Mouse (Mus musculus) MEL (cell line): ENCODE measurements around the gene Ldb1. TPM values are rescaled to one million over a fixed set of nuclear protein-coding genes. Genes with fewer than 3 reads are reported as not detected.
A peak's percentile ranks its signal among the peaks of the same experiment; 100 is the strongest.

Experiments
- DNase-seq: peaks from one replicate; pipeline ENCODE4 v3.0.0; 2011; ENCODE audit warnings: low read depth, low spot score
- H3K27ac ChIP-seq: 2 replicates; pipeline ENCODE4 v1.5.1; 2012; ENCODE audit warnings: low read depth, mild to moderate bottlenecking, control low read depth, low read length, moderate library complexity; ENCODE audit not compliant: control insufficient read depth
- H3K27me3 ChIP-seq, 2 experiments: fragments of 150-350 bp in 1 of 2; sonication (generic) in 1 of 2; 2 replicates each; pipeline ENCODE4 v1.6.1; 2012; ENCODE audit warnings: low read length in 2 of 2, mild to moderate bottlenecking in 2 of 2, improper control_type of control experiment in 1 of 2, moderate library complexity in 1 of 2; ENCODE audit not compliant: insufficient read depth in 2 of 2, control insufficient read depth in 1 of 2
- H3K36me3 ChIP-seq, 2 experiments: 2 replicates each; pipeline ENCODE4 v1.6.1; 2012 to 2014; ENCODE audit warnings: low read length in 2 of 2, improper control_type of control experiment in 1 of 2, inconsistent platforms in 1 of 2, mild to moderate bottlenecking in 1 of 2; ENCODE audit not compliant: insufficient read depth in 2 of 2, control insufficient read depth in 1 of 2
- H3K4me1 ChIP-seq, 2 experiments: fragments of 150-350 bp in 1 of 2; sonication (generic) in 1 of 2; 2 replicates each; pipeline ENCODE4 v1.6.1; 2012; ENCODE audit warnings: low read length in 2 of 2, improper control_type of control experiment in 1 of 2, mild to moderate bottlenecking in 1 of 2; ENCODE audit not compliant: insufficient read depth in 2 of 2, control insufficient read depth in 1 of 2
- H3K4me3 ChIP-seq, 2 experiments: fragments of 150-350 bp in 1 of 2; sonication (generic) in 1 of 2; 2 replicates each; pipeline ENCODE4 v1.5.1; 2012; ENCODE audit warnings: low read depth in 2 of 2, low read length in 2 of 2, mild to moderate bottlenecking in 2 of 2, moderate library complexity in 2 of 2, control low read depth in 1 of 2, improper control_type of control experiment in 1 of 2; ENCODE audit not compliant: control insufficient read depth in 1 of 2, insufficient read depth in 1 of 2
- H3K79me2 ChIP-seq: 2 replicates; pipeline ENCODE4 v1.6.1; 2012; ENCODE audit warnings: mild to moderate bottlenecking, low read length, moderate library complexity; ENCODE audit not compliant: control insufficient read depth, poor library complexity, insufficient read depth
- H3K9ac ChIP-seq: 2 replicates; pipeline ENCODE4 v1.6.1; 2012; ENCODE audit warnings: low read depth, mild to moderate bottlenecking, control low read depth, low read length, moderate library complexity; ENCODE audit not compliant: control insufficient read depth, poor library complexity, severe bottlenecking
- H3K9me3 ChIP-seq: fragments of 150-350 bp; sonication (generic); replicated peaks from 2 replicates; pipeline ENCODE4 v1.6.1; 2012; ENCODE audit warnings: mild to moderate bottlenecking, low read length, improper control_type of control experiment, moderate library complexity; ENCODE audit not compliant: insufficient read depth
- CHD1 ChIP-seq: IDR thresholded peaks from 2 replicates; pipeline ENCODE4 v1.6.1; 2012; ENCODE audit warnings: low read depth, mild to moderate bottlenecking, inconsistent platforms, low read length, improper control_type of control experiment
- CHD2 ChIP-seq: IDR thresholded peaks from 2 replicates; pipeline ENCODE4 v1.6.1; 2011; ENCODE audit warnings: low read length, improper control_type of control experiment
- CTCF ChIP-seq, 3 experiments: IDR thresholded peaks in 2 of 3; conservative IDR thresholded peaks in 1 of 3; 2 replicates each; pipeline ENCODE4 v1.5.1; 2011 to 2012; ENCODE audit warnings: low read length in 3 of 3, low read depth in 2 of 3, mild to moderate bottlenecking in 2 of 3, improper control_type of control experiment in 1 of 3, inconsistent platforms in 1 of 3, mixed read lengths in 1 of 3, moderate library complexity in 1 of 3; ENCODE audit not compliant: control insufficient read depth in 1 of 3, insufficient read depth in 1 of 3, poor library complexity in 1 of 3, severe bottlenecking in 1 of 3
- E2F4 ChIP-seq: IDR thresholded peaks from 2 replicates; pipeline ENCODE4 v1.6.1; 2011; ENCODE audit warnings: low read depth, low read length, improper control_type of control experiment, borderline replicate concordance
- ELF1 ChIP-seq: IDR thresholded peaks from 2 replicates; pipeline ENCODE4 v1.6.1; 2014; ENCODE audit warnings: low read depth, mild to moderate bottlenecking, inconsistent platforms, low read length, improper control_type of control experiment, moderate library complexity
- EP300 ChIP-seq, 2 experiments: IDR thresholded peaks; 2 replicates each; pipeline ENCODE4 v1.6.1; 2011; ENCODE audit warnings: improper control_type of control experiment in 2 of 2, low read length in 2 of 2, low read depth in 1 of 2, mild to moderate bottlenecking in 1 of 2
- GABPA ChIP-seq: IDR thresholded peaks from 2 replicates; pipeline ENCODE4 v1.6.1; 2012; ENCODE audit warnings: low read depth, mild to moderate bottlenecking, inconsistent platforms, low read length, improper control_type of control experiment, moderate library complexity
- GATA1 ChIP-seq: IDR thresholded peaks from 2 replicates; pipeline ENCODE4 v1.6.1; 2011; ENCODE audit warnings: low read depth, low read length, improper control_type of control experiment
- HCFC1 ChIP-seq: IDR thresholded peaks from 2 replicates; pipeline ENCODE4 v1.6.1; 2012; ENCODE audit warnings: low read depth, mild to moderate bottlenecking, inconsistent platforms, low read length, improper control_type of control experiment, moderate library complexity
- KAT2A ChIP-seq: conservative IDR thresholded peaks from 2 replicates; pipeline ENCODE4 v1.6.1; 2012; ENCODE audit warnings: low read depth, low read length, improper control_type of control experiment, inconsistent platforms
- MAFK ChIP-seq: IDR thresholded peaks from 2 replicates; pipeline ENCODE4 v1.6.1; 2011; ENCODE audit warnings: low read depth, mild to moderate bottlenecking, low read length, improper control_type of control experiment, borderline replicate concordance
- MAZ ChIP-seq: IDR thresholded peaks from 2 replicates; pipeline ENCODE4 v1.6.1; 2012; ENCODE audit warnings: low read depth, mild to moderate bottlenecking, inconsistent platforms, low read length, improper control_type of control experiment
- MEF2A ChIP-seq: IDR thresholded peaks from 2 replicates; pipeline ENCODE4 v1.6.1; 2014; ENCODE audit warnings: low read depth, mild to moderate bottlenecking, inconsistent platforms, low read length, improper control_type of control experiment; ENCODE audit not compliant: poor library complexity, insufficient replicate concordance, severe bottlenecking; ENCODE audit errors: extremely low read depth
- MXI1 ChIP-seq: IDR thresholded peaks from 2 replicates; pipeline ENCODE4 v1.6.1; 2011; ENCODE audit warnings: mild to moderate bottlenecking, low read depth, low read length, improper control_type of control experiment
- MYB ChIP-seq: IDR thresholded peaks from 2 replicates; pipeline ENCODE4 v1.6.1; 2011; ENCODE audit warnings: mild to moderate bottlenecking, low read depth, low read length, improper control_type of control experiment
- MYC ChIP-seq: IDR thresholded peaks from 2 replicates; pipeline ENCODE4 v1.6.1; 2011; ENCODE audit warnings: low read depth, mild to moderate bottlenecking, low read length, improper control_type of control experiment, moderate library complexity
- NRF1 ChIP-seq: IDR thresholded peaks from 2 replicates; pipeline ENCODE4 v1.6.1; 2014; ENCODE audit warnings: low read depth, mild to moderate bottlenecking, inconsistent platforms, low read length, improper control_type of control experiment, moderate library complexity; ENCODE audit not compliant: poor library complexity, insufficient read depth, severe bottlenecking
- POLR2A ChIP-seq, 2 experiments: IDR thresholded peaks; 2 replicates each; pipeline ENCODE4 v1.6.1; 2011 to 2012; ENCODE audit warnings: low read length in 2 of 2, mild to moderate bottlenecking in 2 of 2, control low read depth in 1 of 2, improper control_type of control experiment in 1 of 2, low read depth in 1 of 2, moderate library complexity in 1 of 2; ENCODE audit not compliant: control insufficient read depth in 1 of 2, insufficient read depth in 1 of 2, poor library complexity in 1 of 2
- POLR2AphosphoS2 ChIP-seq: IDR thresholded peaks from 2 replicates; pipeline ENCODE4 v1.6.1; 2011; ENCODE audit warnings: low read length, improper control_type of control experiment
- POLR2AphosphoS5 ChIP-seq: IDR thresholded peaks from 2 replicates; pipeline ENCODE4 v1.6.1; 2012; ENCODE audit warnings: low read depth, borderline replicate concordance, mild to moderate bottlenecking, inconsistent platforms, low read length, moderate library complexity, mixed read lengths
- RAD21 ChIP-seq: IDR thresholded peaks from 2 replicates; pipeline ENCODE4 v1.6.1; 2011; ENCODE audit warnings: mild to moderate bottlenecking, low read depth, low read length, improper control_type of control experiment
- RCOR1 ChIP-seq: IDR thresholded peaks from 2 replicates; pipeline ENCODE4 v1.6.1; 2012; ENCODE audit warnings: low read depth, mild to moderate bottlenecking, inconsistent platforms, low read length, improper control_type of control experiment
- SMC3 ChIP-seq: IDR thresholded peaks from 2 replicates; pipeline ENCODE4 v1.6.1; 2011; ENCODE audit warnings: low read depth, low read length, improper control_type of control experiment
- TCF12 ChIP-seq: IDR thresholded peaks from 2 replicates; pipeline ENCODE4 v1.6.1; 2014; ENCODE audit warnings: low read depth, mild to moderate bottlenecking, inconsistent platforms, low read length, improper control_type of control experiment, moderate library complexity
- UBTF ChIP-seq: IDR thresholded peaks from 2 replicates; pipeline ENCODE4 v1.6.1; 2012; ENCODE audit warnings: low read depth, mild to moderate bottlenecking, inconsistent platforms, low read length, improper control_type of control experiment, moderate library complexity, borderline replicate concordance; ENCODE audit not compliant: insufficient read depth
- USF1 ChIP-seq: IDR thresholded peaks from 2 replicates; pipeline ENCODE4 v1.6.1; 2014; ENCODE audit warnings: low read depth, mild to moderate bottlenecking, inconsistent platforms, low read length, improper control_type of control experiment, moderate library complexity
- ZC3H11A ChIP-seq: IDR thresholded peaks from 2 replicates; pipeline ENCODE4 v1.6.1; 2012; ENCODE audit warnings: low read depth, mild to moderate bottlenecking, inconsistent platforms, low read length, improper control_type of control experiment
- ZKSCAN1 ChIP-seq: IDR thresholded peaks from 2 replicates; pipeline ENCODE4 v1.6.1; 2012; ENCODE audit warnings: low read depth, mild to moderate bottlenecking, inconsistent platforms, low read length, improper control_type of control experiment, moderate library complexity
- ZMIZ1 ChIP-seq: IDR thresholded peaks from 2 replicates; pipeline ENCODE4 v1.6.1; 2012; ENCODE audit warnings: low read depth, mild to moderate bottlenecking, inconsistent platforms, low read length, improper control_type of control experiment, moderate library complexity
- ZNF384 ChIP-seq: IDR thresholded peaks from 2 replicates; pipeline ENCODE4 v1.6.1; 2012; ENCODE audit warnings: low read depth, mild to moderate bottlenecking, inconsistent platforms, low read length, improper control_type of control experiment
- polyA plus RNA-seq, 2 experiments: library from polyadenylated mRNA; stranded (reverse) in 1 of 2; unstranded in 1 of 2; fragments of >175 nt in 1 of 2; fragments of >200 nt in 1 of 2; gene quantifications; 2 replicates each; pipeline versions ENCODE4 v1.2.1 to v1.2.4; 2012; ENCODE audit warnings: low replicate concordance in 2 of 2, low read depth in 1 of 2; ENCODE audit not compliant: insufficient read length in 2 of 2, insufficient read depth in 1 of 2, missing spikeins in 1 of 2
- total RNA-seq: library from RNA; depleted of rRNA; stranded (reverse); fragments of 300-350 nt; gene quantifications from 2 replicates; pipeline ENCODE4 v1.2.3, GENCODE M21; 2012

The Ldb1 gene
- total and polyA plus RNA-seq, 3 experiments, result 357 to 842 (median 632) TPM

DNA sequence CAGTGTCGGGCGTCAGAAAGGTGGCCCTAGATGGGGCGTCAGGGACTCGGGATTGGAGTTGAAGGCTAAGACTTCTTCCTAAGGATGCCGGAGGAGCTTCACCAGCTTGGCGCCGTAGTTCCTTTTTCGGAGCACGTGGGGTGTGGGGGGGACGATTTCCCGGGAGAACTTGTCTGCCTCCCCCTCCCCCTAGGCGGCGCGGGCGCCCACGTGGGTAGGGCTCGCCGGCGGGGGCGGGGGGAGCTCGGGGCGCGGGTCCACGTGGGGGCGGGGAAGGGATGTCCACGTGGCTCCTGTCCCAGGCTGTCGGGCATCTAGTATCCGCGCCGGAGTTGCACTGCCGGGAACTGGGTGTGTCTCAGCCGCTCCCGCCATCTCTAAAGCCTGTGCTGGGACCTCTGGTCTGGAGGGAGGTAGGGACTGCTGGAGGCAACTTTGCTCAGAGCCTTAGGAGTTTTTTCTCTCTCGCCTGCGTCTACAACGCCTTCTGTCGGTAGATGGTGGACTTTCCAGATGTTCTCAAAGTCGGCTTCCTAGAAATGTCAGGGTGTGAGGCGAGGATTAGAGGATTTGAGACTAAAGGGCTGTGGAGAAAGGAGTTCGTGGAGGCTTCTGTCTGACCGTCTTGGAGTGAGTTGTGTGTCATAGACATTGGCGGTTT, 12.1 kb upstream of the Ldb1 start (continued):
- TF ChIP-seq MYC, result peak; percentile 99
- TF ChIP-seq SMC3, result no peak
- TF ChIP-seq RCOR1, result no peak
- peak; percentile 2; the same call in 1 of the 2 replicates for TF ChIP-seq TCF12
- TF ChIP-seq POLR2A (IDR thresholded peaks at IDR 0.05; ENCODE audit: control insufficient read depth in 1 of 2, insufficient read depth in 1 of 2, low read depth in 1 of 2, low read length in 2 of 2, poor library complexity in 1 of 2), result peak; percentile 63 to 67; a peak in 3 of 4 replicates
- TF ChIP-seq ZKSCAN1, result no peak
- peak; percentile 89 for TF ChIP-seq USF1
- no peak; the same call in 1 of the 2 replicates for TF ChIP-seq ZMIZ1
- no peak for TF ChIP-seq RAD21
- TF ChIP-seq CHD1, result no peak

DNA sequence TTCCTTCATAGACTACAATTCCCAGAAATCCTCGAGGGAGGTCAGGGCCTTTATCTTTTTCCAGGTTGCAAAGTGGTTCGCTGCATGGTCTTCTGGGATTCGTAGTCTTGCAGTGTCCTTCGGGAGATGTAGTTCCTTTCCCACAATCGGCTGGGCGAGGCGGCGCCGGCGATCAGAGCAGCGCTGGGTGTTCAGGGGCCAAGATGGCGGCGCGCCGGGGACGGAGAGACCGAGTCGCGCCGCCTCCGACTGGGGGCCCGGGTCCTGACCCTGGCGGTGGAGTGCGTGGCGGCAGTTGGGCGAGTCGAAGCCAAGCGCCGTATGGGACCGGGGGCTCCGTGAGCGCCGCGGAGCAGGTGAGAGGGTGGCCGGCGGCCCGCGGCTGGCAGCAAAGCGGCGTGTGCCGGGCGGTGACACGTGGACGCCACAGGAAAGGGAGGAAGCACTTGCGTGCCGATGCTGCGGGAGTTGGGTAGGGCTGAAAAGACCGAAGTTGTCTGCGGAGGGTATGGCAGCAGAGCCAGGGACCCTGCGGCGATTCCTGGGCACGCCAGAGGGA, 11.5 kb upstream of the Ldb1 start:
- H3K27me3 ChIP-seq, result no peaks in the 10 kb centered on the region
- no peaks in the 10 kb centered on the region for H3K9me3 ChIP-seq
- peaks cover 14 to 36% of the 10 kb centered on the region in 2 experiments for H3K4me1 ChIP-seq
- peaks cover 7 to 39% of the 10 kb centered on the region in 2 experiments for H3K36me3 ChIP-seq
- peaks cover 51% of the 10 kb centered on the region for H3K79me2 ChIP-seq
- peak; percentile 99 for DNase-seq
- H3K27ac ChIP-seq, result peak overlapping the region; percentile 96
- H3K4me3 ChIP-seq, result peak overlapping the region; percentile 73 to 99
- H3K9ac ChIP-seq, result peak overlapping the region; percentile 100
- TF ChIP-seq POLR2A (IDR thresholded peaks at IDR 0.05; ENCODE audit: control insufficient read depth in 1 of 2, insufficient read depth in 1 of 2, low read depth in 1 of 2, low read length in 2 of 2, poor library complexity in 1 of 2), result peak; percentile 87 to 91
- TF ChIP-seq ELF1, result peak; percentile 88
- peak; percentile 85 for TF ChIP-seq TCF12
- TF ChIP-seq RCOR1, result no peak
- peak; percentile 61 for TF ChIP-seq NRF1
- TF ChIP-seq CHD2, result peak; percentile 91
- TF ChIP-seq ZKSCAN1, result no peak
- TF ChIP-seq MAFK, result no peak
- TF ChIP-seq MAZ, result 0 out of 2 replicates have a peak, but pooled peaks have one; percentile 6
- TF ChIP-seq MEF2A, result peak; percentile 14; the same call in 1 of the 2 replicates
- TF ChIP-seq POLR2AphosphoS5, result 0 out of 2 replicates have a peak, but pooled peaks have one; percentile 33
- no peak; a peak in 2 of 4 replicates for TF ChIP-seq EP300 (IDR thresholded peaks at IDR 0.05; ENCODE audit: low read depth in 1 of 2, low read length in 2 of 2)
- TF ChIP-seq ZNF384, result peak; percentile 20; the same call in 1 of the 2 replicates
- no peak for TF ChIP-seq MYB
- peak; percentile 70 for TF ChIP-seq E2F4
- no peak for TF ChIP-seq CTCF (IDR thresholded peaks at IDR 0.05 in 2 of 3, conservative IDR thresholded peaks at IDR 0.05 in 1 of 3; ENCODE audit: control insufficient read depth in 1 of 3, insufficient read depth in 1 of 3, low read depth in 2 of 3, low read length in 3 of 3, poor library complexity in 1 of 3, severe bottlenecking in 1 of 3)
- TF ChIP-seq HCFC1, result peak; percentile 99
- TF ChIP-seq UBTF, result 0 out of 2 replicates have a peak, but pooled peaks have one; percentile 32
- peak; percentile 100 for TF ChIP-seq KAT2A
- peak; percentile 83; the same call in 1 of the 2 replicates for TF ChIP-seq GABPA
- peak; percentile 91 for TF ChIP-seq MYC
- peak; percentile 95 for TF ChIP-seq MXI1
- TF ChIP-seq ZMIZ1, result no peak; the same call in 1 of the 2 replicates
- no peak for TF ChIP-seq SMC3
- no peak for TF ChIP-seq ZC3H11A
- TF ChIP-seq POLR2AphosphoS2, result peak; percentile 93
- TF ChIP-seq RAD21, result no peak
- no peak for TF ChIP-seq GATA1
